Mouse (Mus musculus): ENCODE measurements at regions not wholly inside any gene's neighbourhood (a gene's known extent, or its start where the extent isn't known, plus 50 kb on each side); places are given as distances from the start of the nearest gene placed in this dataset.

DNA sequence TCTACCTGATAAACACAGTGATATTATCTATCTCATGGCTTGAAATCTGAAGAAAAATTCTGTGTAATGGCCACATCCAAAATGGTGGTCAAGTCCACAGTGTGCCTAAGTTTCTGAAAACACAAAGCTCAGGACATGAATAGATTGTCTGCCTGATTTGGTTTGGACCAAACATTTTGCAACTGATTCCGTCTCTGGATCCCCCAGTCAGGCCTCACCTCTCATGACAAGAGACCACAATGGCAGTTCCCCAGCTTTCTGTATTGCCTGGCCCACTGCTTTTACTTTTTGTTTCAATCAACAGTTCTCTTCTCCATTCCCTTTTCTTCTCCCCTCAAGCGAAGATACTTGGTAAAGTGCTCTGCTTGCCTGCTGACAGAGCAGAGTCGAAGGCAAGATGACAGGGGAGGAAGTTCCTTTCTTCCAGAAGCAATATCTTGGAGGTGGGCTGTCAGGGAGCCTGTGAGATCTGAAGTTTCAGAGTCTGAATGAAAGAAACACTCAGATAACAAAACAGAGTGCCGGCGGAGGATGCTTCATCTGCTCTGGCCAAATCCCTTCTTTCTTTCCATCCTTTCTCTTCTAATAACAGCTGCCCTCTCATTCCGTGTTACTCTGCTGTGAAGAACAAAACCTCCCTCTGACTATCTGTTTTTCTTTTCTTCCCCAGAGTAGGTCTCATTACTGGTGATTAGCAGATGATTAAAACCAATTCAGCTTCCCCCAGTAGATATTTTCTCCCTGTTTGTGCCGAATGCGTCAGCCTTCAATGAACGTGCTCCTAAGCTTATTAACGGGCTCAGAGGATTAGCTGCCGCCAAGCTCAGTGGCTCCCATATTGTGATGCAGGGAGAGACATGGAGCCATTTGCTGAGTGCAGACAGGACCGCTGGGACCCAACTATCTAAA lies 360.7 kb downstream of the Tmem182 start:
- H3K27ac ChIP-seq (replicated peaks): 0 out of 2 replicates have a peak overlapping the region, but pooled peaks have one; percentile 20
- no peaks in the 10 kb centered on the region for H3K36me3 ChIP-seq
- no peak overlapping the region for H3K9ac ChIP-seq
- peak; percentile 56; the same call in 1 of the 2 replicates for ATAC-seq (ENCODE audit: low FRiP score, low read depth)
- WGBS: 30% methylated on average over 12 of the region's 12 CpGs
- H3K4me1 ChIP-seq (replicated peaks): peaks cover 11% of the 10 kb centered on the region; the same call in 1 of the 2 replicates
- no peaks in the 10 kb centered on the region for H3K27me3 ChIP-seq
- H3K4me2 ChIP-seq: peak overlapping the region; percentile 11; the same call in 1 of the 2 replicates
- no peak overlapping the region for H3K4me3 ChIP-seq
- no peaks in the 10 kb centered on the region for H3K9me3 ChIP-seq

DNA sequence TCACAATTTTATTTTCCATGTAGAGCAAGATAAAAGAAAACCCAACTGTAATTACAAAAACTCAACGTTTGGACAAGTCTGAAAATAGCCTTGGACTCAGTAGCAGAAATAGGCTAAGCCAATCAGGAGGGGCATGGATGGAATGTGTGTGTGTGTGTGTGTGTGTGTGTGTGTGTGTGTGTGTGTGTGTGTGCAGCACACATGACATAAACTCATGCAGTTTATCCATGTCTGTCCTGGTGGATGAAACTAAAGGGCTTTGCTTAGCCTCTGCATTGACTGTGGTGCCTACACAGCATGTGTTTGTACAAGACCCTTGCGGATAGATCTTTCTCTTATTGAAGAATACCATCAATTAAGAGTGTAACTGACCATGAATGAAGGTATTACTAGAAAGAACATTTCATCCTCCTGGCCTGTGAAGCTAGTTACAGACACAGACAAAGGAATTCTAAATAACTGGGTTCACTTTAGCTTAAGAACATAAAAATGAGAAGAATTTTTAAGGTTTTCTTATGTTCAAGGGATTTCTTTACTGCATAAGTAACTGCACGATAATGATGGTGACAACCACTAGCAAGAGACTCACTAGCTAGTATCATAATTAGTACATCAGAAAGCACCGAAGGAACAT lies 361.5 kb downstream of the Tmem182 start:
- Histone ChIP-seq H3K36me3 (no peaks in the 10 kb centered on the region), H3K4me3 (no peak overlapping the region), H3K27me3 (no peaks in the 10 kb centered on the region), H3K4me2 (peak overlapping the region; percentile 11; the same call in 1 of the 2 replicates), H3K27ac (replicated peaks) (no peak overlapping the region), H3K9me3 (no peaks in the 10 kb centered on the region), H3K4me1 (replicated peaks) (peaks cover 11% of the 10 kb centered on the region; the same call in 1 of the 2 replicates), H3K9ac (no peak overlapping the region)
- no peak for ATAC-seq (ENCODE audit: low FRiP score, low read depth)
- WGBS: 62% methylated on average over 4 of the region's 4 CpGs

DNA sequence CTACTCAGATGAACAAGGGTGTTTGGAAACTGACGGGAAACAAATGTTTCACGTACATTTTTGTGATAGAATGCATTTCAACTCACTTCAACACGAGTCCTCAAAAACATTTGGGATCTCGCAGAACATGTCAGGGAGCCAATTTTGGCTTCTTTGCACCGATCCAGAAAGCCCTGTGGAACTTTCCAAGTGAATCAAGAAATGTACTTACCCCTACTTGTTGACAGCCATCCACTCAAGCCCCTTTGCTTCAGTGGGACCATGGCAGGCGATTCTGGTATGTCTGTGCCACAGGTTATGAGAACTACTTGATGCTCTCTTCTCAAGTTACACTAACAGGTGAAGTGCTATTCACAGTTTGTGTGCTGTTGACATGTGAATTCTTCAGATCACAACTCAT lies 381.6 kb downstream of the Tmem182 start:
- Histone ChIP-seq H3K4me3 (no peak overlapping the region), H3K9ac (no peak overlapping the region), H3K4me2 (no peak overlapping the region), H3K9me3 (no peaks in the 10 kb centered on the region), H3K27ac (replicated peaks) (no peak overlapping the region), H3K4me1 (replicated peaks) (no peaks in the 10 kb centered on the region), H3K27me3 (no peaks in the 10 kb centered on the region), H3K36me3 (no peaks in the 10 kb centered on the region)
- no peak for ATAC-seq (ENCODE audit: low FRiP score, low read depth)
- WGBS: 90% methylated on average over 6 of the region's 6 CpGs

DNA sequence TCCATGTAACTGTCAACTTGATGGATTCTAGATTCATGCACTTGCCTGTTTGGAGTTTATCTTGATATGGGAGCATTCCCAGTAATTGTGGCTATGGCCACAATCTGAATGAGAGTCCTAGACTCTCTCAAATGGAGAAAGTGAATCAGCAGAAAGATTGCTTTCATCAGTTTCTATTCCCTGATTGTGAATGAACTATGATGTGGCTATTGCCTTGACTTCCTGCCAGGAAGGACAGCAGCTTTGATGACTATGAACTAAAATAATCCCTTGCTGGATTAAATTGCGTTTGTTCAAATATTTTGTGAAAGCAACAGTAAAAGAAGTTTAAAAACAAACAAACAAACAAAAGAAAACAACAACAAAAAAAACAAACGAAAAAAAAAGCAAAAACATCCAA lies 407.5 kb downstream of the Tmem182 start:
- Histone ChIP-seq H3K4me3 (no peak overlapping the region), H3K36me3 (no peaks in the 10 kb centered on the region), H3K9ac (no peak overlapping the region), H3K27ac (replicated peaks) (no peak overlapping the region), H3K4me2 (no peak overlapping the region), H3K4me1 (replicated peaks) (no peaks in the 10 kb centered on the region), H3K9me3 (no peaks in the 10 kb centered on the region), H3K27me3 (no peaks in the 10 kb centered on the region)
- 84% methylated on average over 2 of the region's 2 CpGs for WGBS
- no peak for ATAC-seq (ENCODE audit: low FRiP score, low read depth)

DNA sequence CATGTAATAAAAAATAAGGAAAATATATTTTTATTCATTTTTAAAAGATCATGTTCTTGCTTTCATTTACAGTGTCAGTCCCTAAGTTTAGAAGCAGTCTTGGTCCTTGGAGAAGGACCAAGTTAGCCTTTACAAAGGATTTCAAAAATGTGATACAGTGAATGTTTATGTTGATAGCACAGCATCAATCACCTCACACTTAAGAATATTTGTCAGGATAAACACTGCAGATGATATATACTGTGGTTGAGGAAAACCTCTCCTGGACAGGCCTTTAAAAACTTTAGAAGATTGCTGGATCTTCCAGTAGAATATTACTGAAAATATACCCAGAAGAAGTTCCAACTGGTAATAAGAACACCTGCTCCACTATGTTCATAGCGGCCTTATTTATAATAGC lies 420.4 kb downstream of the Tmem182 start:
- no peaks in the 10 kb centered on the region for H3K27me3 ChIP-seq
- no peak overlapping the region for H3K9ac ChIP-seq
- no peak overlapping the region for H3K27ac ChIP-seq (replicated peaks)
- H3K4me2 ChIP-seq: no peak overlapping the region
- no peaks in the 10 kb centered on the region for H3K9me3 ChIP-seq
- 95% methylated on average over 1 of the region's 1 CpGs for WGBS
- no peak for ATAC-seq (ENCODE audit: low FRiP score, low read depth)
- H3K4me3 ChIP-seq: no peak overlapping the region
- no peaks in the 10 kb centered on the region for H3K4me1 ChIP-seq (replicated peaks)
- H3K36me3 ChIP-seq: no peaks in the 10 kb centered on the region

DNA sequence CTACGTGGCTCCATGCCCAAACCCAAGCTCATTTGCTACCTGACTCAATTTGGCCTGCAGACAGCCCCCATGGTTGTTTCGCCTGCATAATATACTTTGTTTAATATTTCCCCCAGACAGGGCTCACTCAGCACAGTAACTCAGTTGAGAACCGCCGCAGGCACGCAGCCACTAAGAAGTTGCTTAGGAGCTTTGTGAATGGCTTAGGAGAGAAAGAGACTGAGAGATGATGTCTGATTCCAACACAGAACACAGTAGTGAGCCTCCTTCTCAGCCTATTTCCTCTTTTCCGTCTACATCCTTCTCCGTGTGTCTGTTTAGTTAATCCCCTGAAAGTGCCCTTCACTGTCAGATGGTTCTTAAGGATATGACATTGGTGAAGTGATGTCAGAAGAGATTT lies 429.9 kb downstream of the Tmem182 start:
- WGBS: 87% methylated on average over 7 of the region's 7 CpGs
- Histone ChIP-seq H3K4me1 (replicated peaks) (no peaks in the 10 kb centered on the region), H3K9me3 (no peaks in the 10 kb centered on the region), H3K27me3 (no peaks in the 10 kb centered on the region), H3K4me3 (no peak overlapping the region), H3K4me2 (no peak overlapping the region), H3K27ac (replicated peaks) (no peak overlapping the region), H3K9ac (no peak overlapping the region), H3K36me3 (no peaks in the 10 kb centered on the region)
- ATAC-seq (ENCODE audit: low FRiP score, low read depth): no peak

DNA sequence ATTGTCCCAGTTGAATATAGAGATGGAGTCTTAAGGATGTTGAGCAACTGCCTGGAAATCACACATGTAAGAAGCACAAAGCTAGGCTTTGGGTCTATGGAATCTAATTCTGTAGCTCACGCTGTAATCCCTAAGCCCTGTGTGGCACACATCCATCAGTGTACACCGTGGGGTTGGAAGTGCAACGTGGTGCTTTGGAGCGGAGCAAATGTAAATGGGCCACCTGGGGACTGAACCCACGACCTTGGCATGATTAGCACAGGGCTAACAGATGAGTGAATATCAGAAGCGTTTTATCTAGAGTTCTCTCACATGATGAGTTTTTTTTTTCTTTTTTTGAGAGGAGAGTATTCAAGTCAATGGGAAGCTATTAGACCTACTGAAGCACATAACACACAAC lies 437.6 kb downstream of the Tmem182 start:
- WGBS: 29% methylated on average over 6 of the region's 6 CpGs
- Histone ChIP-seq H3K4me1 (replicated peaks) (no peaks in the 10 kb centered on the region), H3K27me3 (no peaks in the 10 kb centered on the region), H3K36me3 (no peaks in the 10 kb centered on the region), H3K9ac (no peak overlapping the region), H3K4me2 (no peak overlapping the region), H3K4me3 (no peak overlapping the region), H3K9me3 (no peaks in the 10 kb centered on the region), H3K27ac (replicated peaks) (no peak overlapping the region)
- no peak for ATAC-seq (ENCODE audit: low FRiP score, low read depth)

DNA sequence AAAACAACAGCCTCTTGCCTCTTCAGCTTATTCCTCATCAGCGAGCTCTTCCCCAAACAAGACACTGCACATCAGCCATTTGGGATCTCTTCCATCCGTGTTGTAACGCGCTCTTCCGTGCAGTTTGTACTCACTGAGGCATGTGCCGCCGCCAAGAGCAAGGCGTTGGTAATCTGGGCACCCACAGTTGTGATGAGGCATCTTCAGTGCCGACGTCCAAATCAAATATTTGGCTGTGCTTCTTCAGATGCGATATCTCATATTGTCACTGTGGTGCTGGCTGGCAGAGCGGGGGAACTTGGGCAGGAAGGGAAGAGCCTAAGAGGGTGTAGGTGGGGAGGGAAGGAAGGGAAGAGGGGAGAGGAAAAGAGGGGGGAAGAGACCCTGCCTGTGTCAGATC lies 439.2 kb downstream of the Tmem182 start:
- Histone ChIP-seq H3K4me3 (no peak overlapping the region), H3K9me3 (no peaks in the 10 kb centered on the region), H3K4me1 (replicated peaks) (no peaks in the 10 kb centered on the region), H3K9ac (no peak overlapping the region), H3K27me3 (no peaks in the 10 kb centered on the region), H3K27ac (replicated peaks) (no peak overlapping the region), H3K36me3 (no peaks in the 10 kb centered on the region), H3K4me2 (no peak overlapping the region)
- WGBS: 81% methylated on average over 12 of the region's 12 CpGs
- ATAC-seq (ENCODE audit: low FRiP score, low read depth): no peak

DNA sequence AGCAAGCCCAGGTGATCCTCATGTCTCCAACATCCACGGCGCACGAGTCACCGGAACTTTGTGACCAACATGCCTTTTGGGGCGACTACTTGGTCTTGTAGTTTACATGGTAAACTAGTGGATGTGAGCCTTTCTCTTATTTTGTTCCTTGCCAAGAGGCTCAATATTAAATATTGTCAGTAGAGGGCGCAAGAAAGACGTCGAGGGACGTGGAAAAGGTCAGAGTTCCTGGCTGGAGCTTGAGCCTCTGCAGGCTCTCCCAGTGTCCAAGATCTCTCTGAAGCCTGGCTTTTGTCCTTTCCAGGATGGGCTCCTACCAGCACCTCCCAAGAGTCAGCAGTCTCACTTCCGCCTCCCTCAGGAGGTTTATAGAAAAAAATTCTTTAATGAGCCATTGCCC lies 458.8 kb downstream of the Tmem182 start:
- ATAC-seq (ENCODE audit: low FRiP score, low read depth): no peak
- no peak overlapping the region for H3K4me3 ChIP-seq
- H3K36me3 ChIP-seq: no peaks in the 10 kb centered on the region
- H3K4me1 ChIP-seq (replicated peaks): no peaks in the 10 kb centered on the region
- no peak overlapping the region for H3K27ac ChIP-seq (replicated peaks)
- H3K4me2 ChIP-seq: no peak overlapping the region
- H3K9me3 ChIP-seq: no peaks in the 10 kb centered on the region
- H3K9ac ChIP-seq: no peak overlapping the region
- 38% methylated on average over 10 of the region's 10 CpGs for WGBS
- H3K27me3 ChIP-seq: no peaks in the 10 kb centered on the region

DNA sequence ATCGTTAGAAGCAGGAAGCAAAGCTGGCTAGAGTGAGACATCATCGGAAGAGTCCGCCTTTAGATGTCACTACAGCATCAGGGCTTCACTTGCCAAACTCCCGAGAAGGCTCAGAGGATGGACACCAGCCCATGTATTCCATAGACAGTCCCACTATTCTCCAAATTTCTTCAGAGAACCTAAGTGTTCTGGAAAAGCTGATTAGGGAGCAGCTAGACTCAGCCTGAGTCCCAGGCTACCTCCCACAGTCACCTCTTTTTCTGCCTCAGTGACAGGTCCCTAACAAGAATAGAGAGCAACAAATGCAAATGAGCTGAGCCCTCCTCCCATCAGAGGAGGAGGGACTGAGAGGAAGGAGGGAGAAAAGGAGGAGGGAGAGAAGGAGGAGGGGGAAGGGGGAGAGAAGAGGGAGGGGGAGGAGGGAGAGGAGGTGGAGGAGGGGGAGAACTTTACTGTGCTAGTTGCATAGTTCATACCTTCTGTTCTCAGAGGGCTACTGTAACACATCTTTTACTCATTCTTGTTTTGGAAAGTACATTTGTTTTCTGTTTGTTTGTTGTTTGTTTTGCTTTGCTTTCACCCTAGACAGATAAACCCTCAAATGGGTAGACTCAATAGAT lies 465.8 kb downstream of the Tmem182 start:
- no peaks in the 10 kb centered on the region for H3K36me3 ChIP-seq
- H3K4me1 ChIP-seq (replicated peaks): peaks cover 14% of the 10 kb centered on the region
- WGBS: 12% methylated on average over 4 of the region's 4 CpGs
- no peaks in the 10 kb centered on the region for H3K9me3 ChIP-seq
- peaks cover 2% of the 10 kb centered on the region; the same call in 1 of the 2 replicates for H3K27me3 ChIP-seq
- peak; percentile 55; the same call in 1 of the 2 replicates for ATAC-seq (ENCODE audit: low FRiP score, low read depth)
- no peak overlapping the region for H3K4me3 ChIP-seq
- H3K4me2 ChIP-seq: peak overlapping the region; percentile 23; the same call in 1 of the 2 replicates
- H3K27ac ChIP-seq (replicated peaks): no peak overlapping the region
- H3K9ac ChIP-seq: no peak overlapping the region

DNA sequence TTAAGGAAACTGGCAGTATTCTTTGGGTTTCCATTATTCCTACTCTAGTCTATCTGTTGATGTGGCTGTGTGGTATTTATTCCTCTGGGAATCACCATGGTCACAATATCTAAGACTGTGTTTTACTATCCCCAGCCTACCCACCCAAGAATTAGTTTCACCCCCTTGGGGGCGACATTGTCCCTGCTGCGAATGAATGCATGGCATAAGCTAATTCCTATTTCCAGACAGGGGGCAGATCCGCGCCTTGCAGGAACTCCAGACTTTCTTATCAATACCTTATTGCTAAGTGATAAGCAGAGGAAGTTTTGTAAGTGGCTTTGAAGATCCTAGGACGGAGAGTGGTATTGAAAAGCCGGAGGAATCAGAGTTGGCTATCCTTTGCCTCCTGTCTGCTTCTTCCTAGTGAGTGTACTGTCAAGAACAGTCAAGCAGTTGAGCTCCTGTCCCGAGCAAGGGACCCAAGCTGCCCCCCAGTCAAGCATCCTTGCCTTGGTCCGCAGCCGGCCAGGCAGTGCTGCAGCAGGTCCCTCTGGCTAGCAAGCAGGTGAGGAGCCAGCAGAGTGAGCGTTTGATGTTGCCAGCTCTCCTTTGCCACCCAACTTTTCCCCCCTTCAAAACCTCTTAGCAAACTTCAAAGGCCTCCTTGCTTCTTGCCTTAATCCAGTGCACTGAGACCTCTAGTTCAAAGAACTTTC lies 469.3 kb downstream of the Tmem182 start:
- H3K4me2 ChIP-seq: peak overlapping the region; percentile 42
- H3K9ac ChIP-seq: no peak overlapping the region
- peaks cover 6% of the 10 kb centered on the region; the same call in 1 of the 2 replicates for H3K27me3 ChIP-seq
- no peak overlapping the region for H3K4me3 ChIP-seq
- WGBS: 11% methylated on average over 10 of the region's 10 CpGs
- no peaks in the 10 kb centered on the region for H3K9me3 ChIP-seq
- H3K4me1 ChIP-seq (replicated peaks): peaks cover 14% of the 10 kb centered on the region
- H3K27ac ChIP-seq (replicated peaks): no peak overlapping the region; the same call in 1 of the 2 replicates
- no peak for ATAC-seq (ENCODE audit: low FRiP score, low read depth)
- no peaks in the 10 kb centered on the region for H3K36me3 ChIP-seq
